Mouse (Mus musculus) cerebellum, adult 8-10 months (tissue): ENCODE measurements at regions not wholly inside any gene's neighbourhood (a gene's known extent, or its start where the extent isn't known, plus 50 kb on each side); places are given as distances from the start of the nearest gene placed in this dataset.

Experiments used
- DNase-seq: peaks from one replicate; pipeline ENCODE4 v3.0.0; 2022

- no peak for DNase-seq
Observed at GRCm38 (mm10) chr1:64198322-64198721, 76.2 kb upstream of the Klf7 start.

DNA sequence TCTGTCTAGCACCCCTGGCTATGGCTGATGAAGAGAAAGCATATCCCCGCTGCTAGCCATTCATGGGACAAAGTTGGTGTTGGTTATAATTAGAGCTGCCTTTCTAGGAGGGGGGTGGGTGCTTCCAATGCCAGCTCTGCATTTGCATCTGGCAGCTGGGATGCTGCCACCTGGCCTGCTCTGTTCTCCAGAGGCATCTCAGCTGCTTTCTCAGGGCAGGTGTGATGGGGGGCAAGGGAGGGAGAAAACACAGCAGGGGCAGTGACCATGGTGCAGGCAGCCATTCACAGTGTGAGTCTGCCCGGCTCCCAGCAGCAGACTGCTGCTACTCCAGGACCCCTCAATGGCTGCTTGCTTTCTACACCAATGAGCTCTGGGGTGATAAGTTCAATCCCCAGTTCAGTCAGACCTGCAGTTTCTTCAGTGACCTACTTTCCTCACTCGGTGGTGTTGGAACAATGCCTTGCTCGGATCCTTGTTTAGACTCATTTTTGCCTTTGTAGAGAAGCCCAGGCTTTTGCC is 73.9 kb upstream of the Klf7 start:
- no peak for DNase-seq

- no peak for DNase-seq
Observed at GRCm38 (mm10) chr1:64195294-64195693, 73.2 kb upstream of the Klf7 start.

GRCm38 (mm10) chr1:64193150-64193838 is 71.2 kb upstream of the Klf7 start:
- DNase-seq: no peak

DNA sequence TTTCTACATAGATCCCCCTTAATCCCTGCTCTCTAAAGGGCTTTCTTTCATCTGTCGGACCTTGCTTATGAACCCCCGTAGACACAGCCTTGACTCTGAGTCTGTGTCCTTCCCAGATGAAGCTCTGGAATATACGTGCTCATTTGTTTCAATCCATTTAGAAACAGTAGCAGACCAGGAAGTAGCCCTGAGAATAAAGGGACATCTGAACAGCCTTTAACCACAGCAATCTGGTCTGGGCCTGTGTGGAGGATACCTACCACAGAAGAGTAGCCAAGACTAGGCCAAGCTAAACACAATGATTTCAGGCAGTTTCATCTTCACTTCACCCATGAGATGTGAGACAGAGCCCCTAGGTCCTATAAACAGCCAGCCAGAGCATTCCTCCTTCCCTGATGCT is 70.7 kb upstream of the Klf7 start:
- no peak for DNase-seq

- DNase-seq: no peak
Observed at GRCm38 (mm10) chr1:64191242-64192220, 69.4 kb upstream of the Klf7 start.

GRCm38 (mm10) chr1:64190705-64191104 is 68.6 kb upstream of the Klf7 start:
- DNase-seq: no peak

- no peak for DNase-seq
Observed at GRCm38 (mm10) chr1:64190097-64190496, 68.0 kb upstream of the Klf7 start.

DNA sequence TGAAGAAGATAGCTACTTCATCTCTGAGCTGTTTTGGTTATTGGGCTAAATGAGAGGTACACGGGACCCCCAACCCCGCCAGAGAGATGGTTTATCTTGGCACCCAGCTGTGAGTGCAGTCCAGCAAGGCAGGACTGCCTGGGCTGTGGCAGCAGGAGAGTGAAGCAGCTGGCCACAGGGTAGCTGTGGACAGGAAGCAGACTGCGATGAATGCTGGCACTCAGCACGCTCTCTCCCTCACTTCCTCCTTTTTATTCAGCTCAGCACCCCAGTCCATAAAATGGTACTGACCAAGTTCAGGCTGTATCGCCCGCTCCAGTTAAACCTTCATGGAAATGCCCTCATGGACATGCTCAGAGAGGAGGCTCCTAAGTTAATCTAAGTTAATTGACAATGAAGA is 67.4 kb upstream of the Klf7 start:
- DNase-seq: no peak

DNA sequence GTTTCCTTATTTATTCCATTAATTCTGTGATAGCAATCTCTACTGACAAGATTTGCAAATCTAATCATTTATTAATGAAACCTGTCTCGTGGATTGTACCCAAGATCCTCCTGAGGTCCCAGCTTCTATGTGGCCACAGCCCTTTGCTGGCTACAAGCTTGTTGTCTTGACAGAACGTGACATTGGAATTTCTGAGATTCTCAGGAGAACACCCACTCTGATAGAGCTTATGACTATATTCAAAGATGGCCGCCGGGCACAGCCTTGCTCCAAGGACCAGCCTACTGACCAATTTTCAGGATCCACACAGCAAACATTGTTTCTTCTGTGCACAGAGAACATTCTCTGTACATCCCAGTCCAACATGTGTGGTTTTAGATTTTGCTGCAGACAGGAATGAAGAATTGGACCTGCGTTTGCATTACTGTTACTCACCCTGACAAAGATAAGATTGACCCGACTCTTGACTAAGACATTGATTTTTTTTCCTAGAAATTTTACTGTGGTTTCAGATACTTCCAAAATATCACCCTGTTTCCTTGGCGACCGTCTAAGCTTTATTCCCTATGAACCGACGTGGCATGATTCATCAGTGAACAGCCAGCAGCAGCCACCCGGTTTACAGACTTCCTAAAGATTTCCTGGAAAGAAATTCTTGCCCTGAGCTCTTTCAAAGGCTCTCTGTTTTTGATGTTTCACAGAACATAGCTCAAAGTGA is 65.9 kb upstream of the Klf7 start:
- no peak for DNase-seq

GRCm38 (mm10) chr1:64173708-64174107 is 51.6 kb upstream of the Klf7 start:
- no peak for DNase-seq

DNA sequence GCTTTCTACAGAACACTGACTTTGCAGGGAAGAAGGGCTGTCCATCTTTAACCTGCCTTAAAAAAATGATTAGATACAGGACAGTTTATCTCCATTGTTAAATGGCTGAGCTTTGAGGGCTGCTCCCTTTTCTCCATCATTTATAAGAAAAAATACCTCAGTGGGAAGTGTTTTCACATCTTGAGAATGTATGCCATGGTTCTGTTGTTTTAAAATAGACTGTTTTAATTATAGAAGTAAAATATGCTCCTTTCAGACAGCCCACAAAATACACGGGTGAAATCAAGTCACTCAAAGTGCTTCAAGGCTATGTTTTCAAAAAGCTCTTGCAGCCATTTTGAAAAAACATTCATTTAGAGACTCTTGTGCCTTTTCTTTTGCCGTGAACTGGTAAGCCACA is 50.0 kb upstream of the Klf7 start:
- DNase-seq: no peak
